Mouse (Mus musculus) testis, adult 2 months (tissue): Measurements from ENCODE around the gene Thnsl1.

ENCODE experiments used
- CTCF ChIP-seq: fragments of 200-500 bp; IDR thresholded peaks from 2 replicates; pipeline ENCODE4 v1.5.1; 2012; ENCODE audit warnings: low read depth, mild to moderate bottlenecking, inconsistent platforms, low read length, moderate library complexity; ENCODE audit not compliant: control insufficient read depth, insufficient read depth, insufficient replicate concordance
- POLR2A ChIP-seq: fragments of 200-500 bp; IDR thresholded peaks from 2 replicates; pipeline ENCODE4 v1.6.1; 2012; ENCODE audit warnings: low read depth, mild to moderate bottlenecking, inconsistent platforms, low read length, moderate library complexity; ENCODE audit not compliant: control insufficient read depth

DNA sequence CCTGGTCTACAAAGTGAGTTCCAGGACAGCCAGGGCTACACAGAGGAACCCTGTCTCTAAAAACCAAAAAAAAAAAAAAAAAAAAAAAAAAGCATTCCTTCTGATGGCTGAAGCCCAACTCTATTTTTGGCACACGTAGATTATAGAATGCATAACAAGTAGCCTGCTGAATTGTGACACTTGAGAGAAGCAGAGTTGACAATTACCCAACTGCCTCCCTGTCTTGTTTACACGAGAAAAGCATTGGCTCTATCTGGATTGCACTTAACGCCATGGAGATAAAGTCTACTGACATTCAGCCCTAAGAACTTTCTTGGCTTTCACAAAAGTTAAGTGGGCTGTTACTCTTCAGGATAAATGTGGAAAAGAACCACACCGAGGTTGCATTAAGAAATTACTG, 39.5 kb downstream of the Thnsl1 start:
- no peak for TF ChIP-seq POLR2A
- TF ChIP-seq CTCF = no peak
